Mouse (Mus musculus): ENCODE data around the gene Krtap1-3.
A peak's percentile ranks its signal among the peaks of the same experiment; 100 is the strongest.

DNA sequence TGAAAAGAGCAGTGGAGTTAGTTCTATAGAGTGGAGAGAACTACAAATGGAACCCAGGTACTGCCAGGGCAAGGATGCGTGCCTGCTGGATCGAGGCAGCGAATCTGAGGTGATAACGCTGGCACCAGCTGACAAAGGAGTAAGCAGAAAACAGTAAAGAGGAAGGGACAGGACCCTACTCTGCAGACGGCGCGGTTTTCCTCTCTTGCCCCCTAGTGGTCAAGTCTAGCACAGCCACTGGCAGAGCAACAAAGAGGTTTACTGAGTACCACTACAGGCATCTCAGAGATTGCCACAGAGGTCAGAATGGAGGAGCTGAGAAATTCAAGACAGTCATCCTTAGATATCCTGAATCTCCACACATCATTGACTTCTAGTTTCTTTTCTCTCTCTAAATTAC is 17.0 kb downstream of the Krtap1-3 start:
- TF ChIP-seq CTCF (IDR thresholded peaks at IDR 0.05; ENCODE audit: insufficient read depth, low read length) (peak; percentile 71), POLR2A (IDR thresholded peaks at IDR 0.05; ENCODE audit: borderline replicate concordance, extremely low read depth, low read depth, low read length) (no peak)

All from lung, adult 2 months (tissue).